23 mouse cellular contexts compared by ENCODE assay signal in the genomic region with DNA sequence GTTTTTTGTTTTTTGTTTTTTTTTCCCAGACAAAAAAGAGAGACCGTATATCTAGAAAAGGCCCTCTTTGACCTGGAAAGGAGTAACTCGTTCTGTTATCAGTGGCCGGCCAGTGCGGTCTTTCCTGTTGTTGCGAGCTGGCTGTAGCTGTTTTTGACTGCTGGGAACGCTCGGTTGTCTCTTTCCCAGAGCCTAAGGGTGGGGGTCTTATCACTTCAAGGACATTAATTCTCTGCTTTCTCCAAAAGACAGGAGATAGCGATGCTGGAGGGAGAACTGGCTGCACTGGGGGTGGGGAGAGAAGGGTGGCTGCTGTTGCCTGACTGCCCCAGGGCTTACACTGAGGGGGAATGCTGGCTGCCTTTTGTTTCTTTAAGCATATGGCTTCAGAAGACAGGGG. TPM values are rescaled to one million over a fixed set of nuclear protein-coding genes. Genes with fewer than 3 reads are reported as not detected.
DNase-seq lines count a peak whose midpoint lies in the region; ATAC-seq and TF ChIP-seq lines count a peak whose summit lies in the region.
"Had no signal": no experiment of that assay in that cellular context is flagged by ENCODE, and none has a peak within 500 bp of the region (broad histone marks: within the 10 kb centered on the region; RNA-seq: fewer than 3 reads in every experiment).

No protein-coding gene starts in this region.

- H3K4me1 ChIP-seq in heart, embryonic 13.5 days = peaks cover 46% of the 10 kb centered on the region
- peaks cover 3% of the 10 kb centered on the region for H3K4me1 ChIP-seq in ES-Bruce4 (ENCODE audit: control insufficient read depth, insufficient read depth, low read length)
- H3K4me1 ChIP-seq in liver, embryonic 16.5 days (ENCODE audit: control insufficient read depth, low read depth, low read length) = peaks cover 28% of the 10 kb centered on the region

- TF ChIP-seq POLR2A in ES-Bruce4 (IDR thresholded peaks at IDR 0.05; ENCODE audit: insufficient read depth, low read length) = no peak

- TF ChIP-seq CTCF in ES-Bruce4 (IDR thresholded peaks at IDR 0.05; ENCODE audit: low read depth, low read length) = no peak

- no peak overlapping the region for H3K4me3 ChIP-seq in heart, embryonic 13.5 days
- peak overlapping the region; percentile 23; the same call in 1 of the 2 replicates for H3K4me3 ChIP-seq in ES-Bruce4 (ENCODE audit: low read depth, low read length)
- H3K4me3 ChIP-seq in liver, embryonic 16.5 days (ENCODE audit: low read depth, low read length) = no peak overlapping the region
- H3K4me3 ChIP-seq: hindbrain, embryonic 10.5 days; limb, embryonic 15.5 days; neural tube, embryonic 13.5 days had no signal

- no peaks in the 10 kb centered on the region for H3K36me3 ChIP-seq in heart, embryonic 13.5 days
- no peaks in the 10 kb centered on the region for H3K36me3 ChIP-seq in ES-Bruce4 (ENCODE audit: control insufficient read depth, insufficient read depth, low read length, poor library complexity, severe bottlenecking)
- no peaks in the 10 kb centered on the region for H3K36me3 ChIP-seq in liver, embryonic 16.5 days (ENCODE audit: control insufficient read depth, insufficient read depth)
- H3K36me3 ChIP-seq: hindbrain, embryonic 10.5 days; limb, embryonic 15.5 days; neural tube, embryonic 13.5 days had no signal

- 19% methylated on average over 8 of the region's 8 CpGs for whole genome bisulfite sequencing in heart, embryonic 13.5 days
- WGBS in liver, embryonic 16.5 days (ENCODE audit: insufficient replicate concordance) = 17% methylated on average over 8 of the region's 8 CpGs

- no peaks in the 10 kb centered on the region for H3K9me3 ChIP-seq in heart, embryonic 13.5 days
- no peaks in the 10 kb centered on the region for H3K9me3 ChIP-seq in ES-Bruce4 (replicated peaks; ENCODE audit: control insufficient read depth, insufficient read depth, low read length, poor library complexity, severe bottlenecking)
- H3K9me3 ChIP-seq in liver, embryonic 16.5 days (replicated peaks; ENCODE audit: control insufficient read depth, low read length) = no peaks in the 10 kb centered on the region
- H3K9me3 ChIP-seq: hindbrain, embryonic 10.5 days; limb, embryonic 15.5 days; neural tube, embryonic 13.5 days had no signal

- peak overlapping the region; percentile 12 for H3K4me2 ChIP-seq in heart, embryonic 13.5 days
- peak overlapping the region; percentile 39; the same call in 1 of the 2 replicates for H3K4me2 ChIP-seq in liver, embryonic 16.5 days (ENCODE audit: low read depth, low read length)
- H3K4me2 ChIP-seq: limb, embryonic 15.5 days; neural tube, embryonic 13.5 days had no signal

- H3K9ac ChIP-seq in heart, embryonic 13.5 days = no peak overlapping the region
- H3K9ac ChIP-seq in ES-Bruce4 (ENCODE audit: low read depth, poor library complexity, severe bottlenecking) = peak overlapping the region; percentile 42; the same call in 1 of the 2 replicates
- no peak overlapping the region; the same call in 1 of the 2 replicates for H3K9ac ChIP-seq in liver, embryonic 16.5 days (ENCODE audit: low read depth, low read length)
- H3K9ac ChIP-seq: forebrain, postnatal 0 days; limb, embryonic 15.5 days; neural tube, embryonic 13.5 days had no signal

- H3K27me3 ChIP-seq in heart, embryonic 13.5 days (replicated peaks) = no peaks in the 10 kb centered on the region
- no peaks in the 10 kb centered on the region for H3K27me3 ChIP-seq in ES-Bruce4 (ENCODE audit: control insufficient read depth, insufficient read depth, low read length, poor library complexity, severe bottlenecking)
- peaks cover 29% of the 10 kb centered on the region for H3K27me3 ChIP-seq in liver, embryonic 16.5 days (ENCODE audit: control insufficient read depth, insufficient read depth, low read depth, low read length)

- peak overlapping the region; percentile 48; the same call in 1 of the 2 replicates for H3K27ac ChIP-seq in heart, embryonic 13.5 days (replicated peaks)
- H3K27ac ChIP-seq in ES-Bruce4 (ENCODE audit: insufficient read depth, low read length) = peak overlapping the region; percentile 68
- H3K27ac ChIP-seq in liver, embryonic 16.5 days (ENCODE audit: low read length) = no peak overlapping the region
- H3K27ac ChIP-seq: hindbrain, embryonic 10.5 days; limb, embryonic 15.5 days; neural tube, embryonic 13.5 days had no signal

- no peak for ATAC-seq in heart, embryonic 13.5 days (ENCODE audit: extremely low read depth, insufficient number of reproducible peaks, low FRiP score, low TSS enrichment)
- ATAC-seq in liver, embryonic 16.5 days (ENCODE audit: low read depth) = peak; percentile 68
- ATAC-seq: forebrain, postnatal 0 days had no signal

- no peak for DNase-seq in heart, adult 18-20 months
- peak; percentile 34 for DNase-seq in c-Kit-positive CD71-positive TER-119-positive erythroid progenitor cells, embryonic 14.5 days (ENCODE audit: low spot score)
- DNase-seq in gastrocnemius, postnatal 25 days = no peak
- DNase-seq in right cerebral cortex, adult 18-20 months = no peak
- DNase-seq in natural killer cell, adult 2 months (ENCODE audit: low spot score in 2 of 2) = no peak
- DNase-seq: B cell, adult 2 months; cerebellum, adult 11 months; cerebellum, postnatal 25 days; forebrain, postnatal 0 days; kidney, adult 8-10 months; kidney, postnatal 36 days; lung, postnatal 14 days had no signal

- peak; percentile 94 for TF ChIP-seq EP300 in ES-Bruce4 (IDR thresholded peaks at IDR 0.05; ENCODE audit: insufficient read depth, low read depth, low read length)

RNA-seq across cellular contexts. Expression of a gene that starts 24.1 kb away (rescaled TPM):
- 550 and 637 TPM in 2 replicates for polyA plus RNA-seq in heart, embryonic 13.5 days (2015; fragmentation: Nextera tagmentation; extraction: Ambion mirVana)
- 100 to 1,000 TPM; 153 TPM for total RNA-seq in heart, adult 18-20 months (2021)
- 1,141 and 1,173 TPM in 2 replicates for polyA plus RNA-seq in ES-Bruce4 (2011; ENCODE audit: insufficient read depth, insufficient read length, low read depth, missing spikeins)
- 332 and 366 TPM in 2 replicates for polyA plus RNA-seq in liver, embryonic 16.5 days (2015; fragmentation: Nextera tagmentation; extraction: Ambion mirVana)
- total RNA-seq in gastrocnemius, postnatal 25 days (2021) = 100 to 1,000 TPM; 161 to 162 TPM

RNA-seq across cellular contexts. Expression of a gene that starts 43.3 kb away (rescaled TPM):
- polyA plus RNA-seq in heart, embryonic 13.5 days (2015; fragmentation: Nextera tagmentation; extraction: Ambion mirVana) = 0.27 TPM in 1 of 2 replicates, not detected in the other
- total RNA-seq in heart, adult 18-20 months (2021) = not detected
- not detected in 2 replicates for polyA plus RNA-seq in ES-Bruce4 (2011; ENCODE audit: insufficient read depth, insufficient read length, low read depth, missing spikeins)
- polyA plus RNA-seq in liver, embryonic 16.5 days (2015; fragmentation: Nextera tagmentation; extraction: Ambion mirVana) = not detected in 2 replicates
- not detected for total RNA-seq in gastrocnemius, postnatal 25 days (2021)
- total RNA-seq: adrenal gland, adult 18-20 months; forebrain, postnatal 0 days; gastrocnemius, adult 18-20 months; granulocyte monocyte progenitor cell, adult 5-6 weeks; layer of hippocampus, postnatal 25 days had no signal
- polyA plus RNA-seq: forebrain, postnatal 0 days; hindbrain, embryonic 10.5 days; limb, embryonic 15.5 days; small intestine, adult 2 months had no signal
